Mouse (Mus musculus) thymus, postnatal 10 days (tissue): ENCODE measurements around the gene Npcd.

Source experiments
- DNase-seq, 2 experiments: peaks; one replicate each; pipeline ENCODE4 v3.0.0; 2021; ENCODE audit warnings: low spot score in 2 of 2

Npcd gene

GRCm38 (mm10) chr15:79766586-79767071 is 67.4 kb downstream of the Npcd start:
- DNase-seq, result no peak

GRCm38 (mm10) chr15:79766168-79766567 is 67.9 kb downstream of the Npcd start:
- no peak for DNase-seq

GRCm38 (mm10) chr15:79765361-79765760 is 68.7 kb downstream of the Npcd start:
- no peak for DNase-seq

GRCm38 (mm10) chr15:79764539-79765267 is 69.3 kb downstream of the Npcd start:
- no peak for DNase-seq

- DNase-seq, result no peak
These were observed 70.3 kb downstream of the Npcd start for GRCm38 (mm10) chr15:79763601-79764246.

GRCm38 (mm10) chr15:79763001-79763400 is 71.0 kb downstream of the Npcd start:
- no peak for DNase-seq

- no peak for DNase-seq
These were observed 73.1 kb downstream of the Npcd start for GRCm38 (mm10) chr15:79760956-79761355.

GRCm38 (mm10) chr15:79757118-79757517 is 76.9 kb downstream of the Npcd start:
- DNase-seq, result no peak

GRCm38 (mm10) chr15:79755977-79756625 is 77.9 kb downstream of the Npcd start:
- DNase-seq, result no peak

- DNase-seq, result no peak
These were observed 78.9 kb downstream of the Npcd start for GRCm38 (mm10) chr15:79755176-79755575.

GRCm38 (mm10) chr15:79753873-79754272 is 80.2 kb downstream of the Npcd start:
- no peak for DNase-seq

GRCm38 (mm10) chr15:79753420-79753752 is 80.7 kb downstream of the Npcd start:
- DNase-seq, result no peak

GRCm38 (mm10) chr15:79752742-79753419 is 81.2 kb downstream of the Npcd start:
- DNase-seq, result peak; percentile 55 to 71

- DNase-seq, result no peak
These were observed 82.3 kb downstream of the Npcd start for GRCm38 (mm10) chr15:79751772-79752171.

GRCm38 (mm10) chr15:79750266-79750665 is 83.8 kb downstream of the Npcd start:
- DNase-seq, result no peak

GRCm38 (mm10) chr15:79749162-79749561 is 84.9 kb downstream of the Npcd start:
- no peak for DNase-seq

- DNase-seq, result peak; percentile 22 to 50
These were observed 86.0 kb downstream of the Npcd start for GRCm38 (mm10) chr15:79747998-79748397.

GRCm38 (mm10) chr15:79745883-79746282 is 88.2 kb downstream of the Npcd start:
- no peak for DNase-seq

GRCm38 (mm10) chr15:79745312-79745711 is 88.7 kb downstream of the Npcd start:
- DNase-seq, result no peak

- DNase-seq, result no peak
These were observed 89.3 kb downstream of the Npcd start for GRCm38 (mm10) chr15:79744742-79745141.

- DNase-seq, result no peak
These were observed 90.0 kb downstream of the Npcd start for GRCm38 (mm10) chr15:79744001-79744400.

- DNase-seq, result no peak
These were observed 91.4 kb downstream of the Npcd start for GRCm38 (mm10) chr15:79742706-79743023.
